Mouse (Mus musculus) thymus, adult 2 months (tissue): ENCODE results near the gene Rbms1.

Experiments used
- CTCF ChIP-seq: fragments of 200-500 bp; IDR thresholded peaks from 2 replicates; pipeline ENCODE4 v1.5.1; 2012; ENCODE audit warnings: mild to moderate bottlenecking, control low read depth, low read length, moderate library complexity, borderline replicate concordance; ENCODE audit not compliant: control insufficient read depth, poor library complexity, insufficient read depth; ENCODE audit errors: extremely low read depth
- POLR2A ChIP-seq: fragments of 200-500 bp; IDR thresholded peaks from 2 replicates; pipeline ENCODE4 v1.6.1; 2012; ENCODE audit warnings: mild to moderate bottlenecking, low read length, control low read depth, moderate library complexity; ENCODE audit not compliant: control insufficient read depth, poor library complexity, insufficient read depth; ENCODE audit errors: extremely low read depth

DNA sequence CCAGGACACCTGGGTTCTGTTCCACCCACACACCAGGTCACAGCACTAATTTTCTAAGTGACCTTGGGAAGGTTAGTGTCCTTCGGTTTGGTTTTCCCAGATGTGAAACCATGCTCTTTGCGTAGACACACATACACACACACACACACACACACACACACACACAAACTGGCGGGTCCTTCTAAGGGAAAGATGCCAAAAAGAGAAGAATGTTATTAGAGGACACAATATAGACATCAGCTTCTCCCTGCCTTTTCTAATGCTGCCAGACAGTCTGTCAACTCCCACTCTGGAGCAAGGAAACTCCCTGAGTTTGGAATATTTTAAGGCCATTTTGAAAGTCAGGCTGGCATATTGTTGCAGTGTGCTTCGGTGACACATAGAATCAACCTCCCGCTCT lies 624 bp upstream of the Rbms1 start:
- TF ChIP-seq CTCF, result no peak
- TF ChIP-seq POLR2A, result no peak
